Mouse (Mus musculus): Measurements from ENCODE around the gene Zfhx3. TPM values are rescaled to one million over a fixed set of nuclear protein-coding genes. Genes with fewer than 3 reads are reported as not detected.

The Zfhx3 gene
- polyA plus RNA-seq, 1 experiment from 2014 or later: 65.9 TPM

- H3K36me3 ChIP-seq: no peaks in the 10 kb centered on the region
- no peaks in the 10 kb centered on the region for H3K9me3 ChIP-seq
- no peak overlapping the region for H3K4me3 ChIP-seq (replicated peaks)
- no peak overlapping the region for H3K27ac ChIP-seq
- 0 out of 2 replicates have a peak, but pooled peaks cover 11% of the 10 kb centered on the region for H3K27me3 ChIP-seq
- no peak for ATAC-seq
- no peak overlapping the region for H3K4me2 ChIP-seq (replicated peaks)
- WGBS: 25% methylated on average over 5 of the region's 5 CpGs
- H3K4me1 ChIP-seq (replicated peaks): peaks cover 25% of the 10 kb centered on the region
- no peak overlapping the region for H3K9ac ChIP-seq (replicated peaks)
These were observed 490.9 kb downstream of the Zfhx3 start for GRCm38 (mm10) chr8:108433321-108433720.

DNA sequence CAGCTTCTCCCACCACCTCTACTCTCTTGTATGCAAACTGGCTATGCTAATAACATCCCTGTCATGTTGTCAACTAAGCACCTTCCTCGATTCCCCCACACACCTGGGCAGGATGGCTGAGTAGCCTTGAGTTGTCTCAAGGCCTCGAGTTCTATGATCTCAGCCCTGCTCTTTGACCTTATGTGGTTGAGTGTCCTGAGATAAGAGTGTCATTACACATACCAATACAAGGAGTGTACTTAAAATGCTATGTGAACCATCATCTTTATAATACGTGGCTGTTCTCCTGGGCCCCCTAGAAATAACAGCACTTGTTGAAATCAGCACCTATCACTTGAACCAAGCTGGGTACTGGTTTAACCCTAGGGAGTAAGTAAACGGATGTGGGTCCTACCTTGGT lies 492.1 kb downstream of the Zfhx3 start:
- no peak overlapping the region for H3K9ac ChIP-seq (replicated peaks)
- H3K4me2 ChIP-seq (replicated peaks): no peak overlapping the region
- 0 out of 2 replicates have a peak, but pooled peaks cover 11% of the 10 kb centered on the region for H3K27me3 ChIP-seq
- H3K4me3 ChIP-seq (replicated peaks): no peak overlapping the region
- WGBS: 87% methylated on average over 4 of the region's 4 CpGs
- no peak for ATAC-seq
- no peaks in the 10 kb centered on the region for H3K36me3 ChIP-seq
- H3K27ac ChIP-seq: no peak overlapping the region
- H3K9me3 ChIP-seq: no peaks in the 10 kb centered on the region
- H3K4me1 ChIP-seq (replicated peaks): peaks cover 25% of the 10 kb centered on the region

DNA sequence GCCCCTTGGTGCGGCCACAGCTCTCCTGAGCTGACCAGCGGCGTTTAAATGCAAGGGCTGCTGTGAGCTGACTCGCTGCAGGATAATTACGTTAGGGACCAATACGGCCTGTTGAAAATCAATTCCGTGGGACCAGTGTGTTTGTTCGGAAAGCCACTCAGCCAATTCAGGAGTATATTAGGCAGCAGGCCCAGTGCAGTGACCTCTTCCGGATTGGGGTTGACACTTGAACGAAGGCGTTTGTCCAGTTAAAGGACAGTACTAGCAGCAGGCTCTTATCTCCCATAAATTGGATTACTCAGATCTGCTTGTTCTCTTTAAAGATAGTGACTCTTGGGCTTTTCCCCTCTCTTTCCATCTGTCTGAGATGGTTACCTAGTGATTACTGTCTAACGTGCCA lies 493.9 kb downstream of the Zfhx3 start:
- H3K27ac ChIP-seq: no peak overlapping the region
- H3K4me2 ChIP-seq (replicated peaks): no peak overlapping the region
- no peak overlapping the region for H3K4me3 ChIP-seq (replicated peaks)
- H3K9ac ChIP-seq (replicated peaks): no peak overlapping the region
- peaks cover 5% of the 10 kb centered on the region; the same call in 1 of the 2 replicates for H3K9me3 ChIP-seq
- H3K4me1 ChIP-seq (replicated peaks): peaks cover 25% of the 10 kb centered on the region
- ATAC-seq: no peak
- H3K27me3 ChIP-seq: 0 out of 2 replicates have a peak, but pooled peaks cover 8% of the 10 kb centered on the region
- H3K36me3 ChIP-seq: no peaks in the 10 kb centered on the region
- WGBS: 32% methylated on average over 12 of the region's 12 CpGs

- H3K36me3 ChIP-seq: no peaks in the 10 kb centered on the region
- H3K27me3 ChIP-seq: 0 out of 2 replicates have a peak, but pooled peaks cover 8% of the 10 kb centered on the region
- H3K4me2 ChIP-seq (replicated peaks): no peak overlapping the region
- 63% methylated on average over 13 of the region's 13 CpGs for WGBS
- H3K27ac ChIP-seq: peak overlapping the region; percentile 22; the same call in 1 of the 2 replicates
- no peak overlapping the region for H3K9ac ChIP-seq (replicated peaks)
- no peak overlapping the region for H3K4me3 ChIP-seq (replicated peaks)
- peaks cover 5% of the 10 kb centered on the region; the same call in 1 of the 2 replicates for H3K9me3 ChIP-seq
- H3K4me1 ChIP-seq (replicated peaks): peaks cover 25% of the 10 kb centered on the region
- peak; percentile 30; the same call in 1 of the 2 replicates for ATAC-seq
These were observed 494.9 kb downstream of the Zfhx3 start for GRCm38 (mm10) chr8:108437316-108437830.

GRCm38 (mm10) chr8:108440476-108440875 lies 498.0 kb downstream of the Zfhx3 start:
- Histone ChIP-seq H3K9me3 (peaks cover 5% of the 10 kb centered on the region; the same call in 1 of the 2 replicates), H3K4me3 (replicated peaks) (no peak overlapping the region), H3K36me3 (no peaks in the 10 kb centered on the region), H3K27ac (no peak overlapping the region), H3K4me2 (replicated peaks) (no peak overlapping the region), H3K4me1 (replicated peaks) (peaks cover 25% of the 10 kb centered on the region), H3K27me3 (0 out of 2 replicates have a peak, but pooled peaks cover under 1% of the 10 kb centered on the region), H3K9ac (replicated peaks) (no peak overlapping the region)
- ATAC-seq: no peak
- WGBS: 70% methylated on average over 3 of the region's 3 CpGs

DNA sequence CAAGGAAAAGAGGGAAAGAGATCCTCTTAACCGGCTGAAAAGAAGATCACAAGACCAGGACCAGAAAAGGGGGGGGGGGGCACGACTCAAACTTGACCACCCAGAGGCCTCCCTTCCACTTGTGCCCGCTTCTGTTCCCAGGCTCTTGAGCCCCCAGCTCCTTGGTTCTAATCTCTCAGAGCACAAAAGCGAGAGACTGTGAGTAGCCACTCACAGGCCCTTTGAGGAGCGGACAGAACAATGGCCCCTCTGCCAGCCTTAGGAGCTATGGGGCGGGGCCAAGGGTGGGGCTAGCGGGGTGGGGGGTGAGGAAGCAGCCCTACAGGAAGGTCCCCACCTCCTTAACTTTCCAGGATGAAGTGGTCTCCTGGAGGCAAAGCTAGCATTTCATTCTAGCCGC lies 508.4 kb downstream of the Zfhx3 start:
- H3K4me1 ChIP-seq (replicated peaks): peaks cover 29% of the 10 kb centered on the region
- no peak overlapping the region; the same call in 1 of the 2 replicates for H3K4me3 ChIP-seq (replicated peaks)
- ATAC-seq: peak; percentile 72
- H3K9me3 ChIP-seq: no peaks in the 10 kb centered on the region
- H3K9ac ChIP-seq (replicated peaks): no peak overlapping the region
- peaks cover 29% of the 10 kb centered on the region for H3K27me3 ChIP-seq
- H3K36me3 ChIP-seq: no peaks in the 10 kb centered on the region
- 0 out of 2 replicates have a peak overlapping the region, but pooled peaks have one; percentile 11 for H3K4me2 ChIP-seq (replicated peaks)
- H3K27ac ChIP-seq: peak overlapping the region; percentile 39; the same call in 1 of the 2 replicates
- whole genome bisulfite sequencing: 5% methylated on average over 8 of the region's 8 CpGs

GRCm38 (mm10) chr8:108454561-108455311 lies 512.3 kb downstream of the Zfhx3 start:
- Histone ChIP-seq H3K36me3 (peaks cover 3% of the 10 kb centered on the region; the same call in 1 of the 2 replicates), H3K4me2 (replicated peaks) (no peak overlapping the region), H3K27me3 (peaks cover 12% of the 10 kb centered on the region), H3K27ac (peak overlapping the region; percentile 78), H3K9me3 (peaks cover 26% of the 10 kb centered on the region), H3K4me3 (replicated peaks) (no peak overlapping the region), H3K4me1 (replicated peaks) (peaks cover 29% of the 10 kb centered on the region), H3K9ac (replicated peaks) (no peak overlapping the region)
- WGBS: 12% methylated on average over 18 of the region's 18 CpGs
- peak; percentile 88 for ATAC-seq

DNA sequence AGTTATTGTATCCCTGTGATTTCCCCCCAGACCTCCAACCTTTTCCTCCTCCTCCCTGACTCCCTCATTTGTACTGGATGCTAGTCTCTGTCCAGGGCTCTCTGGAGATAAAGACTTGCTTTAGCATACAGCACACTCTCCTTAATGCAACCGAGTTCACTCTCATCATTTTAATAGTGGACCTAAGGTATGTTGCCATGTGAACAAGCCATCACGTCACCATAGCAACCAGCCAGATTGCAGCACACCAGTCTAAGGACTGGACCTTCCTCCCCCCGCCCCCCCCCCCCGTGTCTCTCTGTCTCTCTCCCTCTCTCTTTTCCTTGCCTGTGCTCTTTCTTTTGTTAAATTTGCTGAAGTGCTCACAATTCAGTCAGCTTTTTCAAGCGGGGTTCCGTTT lies 524.2 kb downstream of the Zfhx3 start:
- Histone ChIP-seq H3K27me3 (peaks cover 3% of the 10 kb centered on the region; the same call in 1 of the 2 replicates), H3K36me3 (no peaks in the 10 kb centered on the region), H3K9ac (replicated peaks) (no peak overlapping the region), H3K4me1 (replicated peaks) (peaks cover 37% of the 10 kb centered on the region), H3K9me3 (no peaks in the 10 kb centered on the region), H3K4me3 (replicated peaks) (no peak overlapping the region), H3K4me2 (replicated peaks) (no peak overlapping the region), H3K27ac (peak overlapping the region; percentile 87)
- ATAC-seq: peak; percentile 90
- WGBS: 30% methylated on average over 6 of the region's 6 CpGs

- no peak overlapping the region for H3K4me2 ChIP-seq (replicated peaks)
- H3K4me3 ChIP-seq (replicated peaks): no peak overlapping the region
- 53% methylated on average over 19 of the region's 19 CpGs for WGBS
- H3K27me3 ChIP-seq: peaks cover under 1% of the 10 kb centered on the region; the same call in 1 of the 2 replicates
- H3K36me3 ChIP-seq: no peaks in the 10 kb centered on the region
- ATAC-seq: peak; percentile 68
- H3K9ac ChIP-seq (replicated peaks): no peak overlapping the region
- H3K4me1 ChIP-seq (replicated peaks): peaks cover 37% of the 10 kb centered on the region
- H3K27ac ChIP-seq: peak overlapping the region; percentile 87
- no peaks in the 10 kb centered on the region for H3K9me3 ChIP-seq
These were observed 525.0 kb downstream of the Zfhx3 start for GRCm38 (mm10) chr8:108467172-108468035.

DNA sequence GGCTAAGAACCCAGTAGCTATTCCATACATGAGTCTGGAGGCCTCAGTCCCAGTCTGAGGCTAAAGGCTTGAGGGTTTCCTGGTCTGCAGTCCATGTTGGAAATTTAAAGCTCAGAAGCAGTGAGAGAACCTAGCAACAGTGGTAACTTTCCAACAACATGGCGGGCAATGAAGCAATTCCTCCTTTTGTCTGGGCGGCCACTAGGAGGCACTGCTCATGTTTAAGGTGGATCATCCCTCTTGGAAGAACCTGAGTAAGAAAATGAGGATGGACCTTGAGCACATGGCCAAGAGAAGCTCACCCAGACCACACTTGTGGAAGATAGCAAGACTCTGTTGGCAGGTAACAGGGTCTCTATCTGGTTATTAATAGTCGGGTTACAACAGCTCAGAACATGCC lies 527.8 kb downstream of the Zfhx3 start:
- no peak for ATAC-seq
- H3K27me3 ChIP-seq: no peaks in the 10 kb centered on the region
- no peak overlapping the region for H3K4me3 ChIP-seq (replicated peaks)
- no peaks in the 10 kb centered on the region for H3K9me3 ChIP-seq
- H3K4me1 ChIP-seq (replicated peaks): peaks cover 37% of the 10 kb centered on the region
- no peaks in the 10 kb centered on the region for H3K36me3 ChIP-seq
- H3K27ac ChIP-seq: no peak overlapping the region
- H3K4me2 ChIP-seq (replicated peaks): no peak overlapping the region
- no peak overlapping the region for H3K9ac ChIP-seq (replicated peaks)
- 95% methylated on average over 3 of the region's 3 CpGs for WGBS

DNA sequence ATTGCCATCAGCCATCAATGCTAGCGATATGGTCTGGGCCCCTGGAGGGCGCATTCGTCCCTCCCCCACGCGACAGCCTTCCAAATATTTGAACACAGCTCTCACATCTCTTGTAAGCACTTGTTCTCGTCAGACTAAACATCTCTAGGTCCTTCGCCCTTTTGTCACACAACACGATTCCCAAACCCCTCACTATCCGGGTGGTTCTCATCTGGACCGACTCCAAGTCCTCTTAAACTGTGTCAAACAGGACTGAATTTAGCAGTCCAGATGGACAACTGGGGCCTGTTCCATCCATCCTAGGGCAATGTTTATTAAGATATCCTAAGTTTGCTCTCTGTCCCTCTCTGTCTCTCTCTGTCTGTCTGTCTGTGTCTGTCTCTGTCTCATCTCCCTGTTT lies 532.1 kb downstream of the Zfhx3 start:
- H3K27ac ChIP-seq: no peak overlapping the region
- H3K36me3 ChIP-seq: no peaks in the 10 kb centered on the region
- whole genome bisulfite sequencing: 85% methylated on average over 10 of the region's 10 CpGs
- no peaks in the 10 kb centered on the region for H3K9me3 ChIP-seq
- H3K4me2 ChIP-seq (replicated peaks): no peak overlapping the region
- no peak overlapping the region for H3K9ac ChIP-seq (replicated peaks)
- H3K27me3 ChIP-seq: no peaks in the 10 kb centered on the region
- H3K4me1 ChIP-seq (replicated peaks): peaks cover 2% of the 10 kb centered on the region; the same call in 1 of the 2 replicates
- ATAC-seq: no peak
- no peak overlapping the region for H3K4me3 ChIP-seq (replicated peaks)
